Mouse (Mus musculus): Measurements from ENCODE around the gene Micall1.
A peak's percentile ranks its signal among the peaks of the same experiment; 100 is the strongest.

Micall1 gene

GRCm38 (mm10) chr15:79128208-79128607 is 19.5 kb downstream of the Micall1 start:
- no peak for DNase-seq (ENCODE audit: low read depth in 2 of 2, low spot score in 2 of 2)

- no peak for DNase-seq (ENCODE audit: low read depth in 2 of 2, low spot score in 2 of 2)
Measured at GRCm38 (mm10) chr15:79129311-79129710, 20.6 kb downstream of the Micall1 start.

- no peak for DNase-seq (ENCODE audit: low read depth in 2 of 2, low spot score in 2 of 2)
Measured at GRCm38 (mm10) chr15:79130782-79131181, 22.1 kb downstream of the Micall1 start.

GRCm38 (mm10) chr15:79131442-79131841 is 22.7 kb downstream of the Micall1 start:
- no peak for DNase-seq (ENCODE audit: low read depth in 2 of 2, low spot score in 2 of 2)

GRCm38 (mm10) chr15:79133191-79133661 is 24.5 kb downstream of the Micall1 start:
- DNase-seq (ENCODE audit: low read depth in 2 of 2, low spot score in 2 of 2), result no peak

- no peak for DNase-seq (ENCODE audit: low read depth in 2 of 2, low spot score in 2 of 2)
Measured at GRCm38 (mm10) chr15:79134496-79135270, 26.0 kb downstream of the Micall1 start.

- no peak for DNase-seq (ENCODE audit: low read depth in 2 of 2, low spot score in 2 of 2)
Measured at GRCm38 (mm10) chr15:79135332-79135731, 26.6 kb downstream of the Micall1 start.

GRCm38 (mm10) chr15:79135783-79136575 is 27.3 kb downstream of the Micall1 start:
- no peak for DNase-seq (ENCODE audit: low read depth in 2 of 2, low spot score in 2 of 2)

- peak in 1 of 2 experiments; percentile 23 for DNase-seq (ENCODE audit: low read depth in 2 of 2, low spot score in 2 of 2)
Measured at GRCm38 (mm10) chr15:79139640-79140039, 30.9 kb downstream of the Micall1 start.

- DNase-seq (ENCODE audit: low read depth in 2 of 2, low spot score in 2 of 2), result peak; percentile 89 to 92
Measured at GRCm38 (mm10) chr15:79140866-79141565, 32.3 kb downstream of the Micall1 start, which contains the start of the genes Polr2f and 1700088E04Rik. Gene Polr2f, plus strand, starts transcription at chr15:79141009. Gene 1700088E04Rik, minus strand, starts transcription at chr15:79141253.

GRCm38 (mm10) chr15:79141566-79141917 is 32.8 kb downstream of the Micall1 start:
- DNase-seq (ENCODE audit: low read depth in 2 of 2, low spot score in 2 of 2), result no peak

GRCm38 (mm10) chr15:79143316-79143715 is 34.6 kb downstream of the Micall1 start:
- DNase-seq (ENCODE audit: low read depth in 2 of 2, low spot score in 2 of 2), result no peak

GRCm38 (mm10) chr15:79144021-79144420 is 35.3 kb downstream of the Micall1 start:
- no peak for DNase-seq (ENCODE audit: low read depth in 2 of 2, low spot score in 2 of 2)

GRCm38 (mm10) chr15:79145522-79145921 is 36.8 kb downstream of the Micall1 start:
- no peak for DNase-seq (ENCODE audit: low read depth in 2 of 2, low spot score in 2 of 2)

- peak; percentile 62 to 70 for DNase-seq (ENCODE audit: low read depth in 2 of 2, low spot score in 2 of 2)
Measured at GRCm38 (mm10) chr15:79148533-79148932, 39.8 kb downstream of the Micall1 start.

- no peak for DNase-seq (ENCODE audit: low read depth in 2 of 2, low spot score in 2 of 2)
Measured at GRCm38 (mm10) chr15:79151881-79152280, 43.2 kb downstream of the Micall1 start.

- no peak for DNase-seq (ENCODE audit: low read depth in 2 of 2, low spot score in 2 of 2)
Measured at GRCm38 (mm10) chr15:79152709-79153108, 44.0 kb downstream of the Micall1 start.

GRCm38 (mm10) chr15:79155572-79155971 is 46.9 kb downstream of the Micall1 start:
- no peak for DNase-seq (ENCODE audit: low read depth in 2 of 2, low spot score in 2 of 2)

- DNase-seq (ENCODE audit: low read depth in 2 of 2, low spot score in 2 of 2), result no peak
Measured at GRCm38 (mm10) chr15:79162301-79162700, 53.6 kb downstream of the Micall1 start.

- no peak for DNase-seq (ENCODE audit: low read depth in 2 of 2, low spot score in 2 of 2)
Measured at GRCm38 (mm10) chr15:79162822-79163221, 54.1 kb downstream of the Micall1 start.

- DNase-seq (ENCODE audit: low read depth in 2 of 2, low spot score in 2 of 2), result no peak
Measured at GRCm38 (mm10) chr15:79164251-79164650, 55.6 kb downstream of the Micall1 start.

Measured in CD8-positive naive resting alpha-beta T cell, adult 2 months (primary cell).